Mouse (Mus musculus) neural tube, embryonic 12.5 days (tissue): ENCODE results near the gene Zdhhc4. TPM values are rescaled to one million over a fixed set of nuclear protein-coding genes. Genes with fewer than 3 reads are reported as not detected.
A peak's percentile ranks its signal among the peaks of the same experiment; 100 is the strongest.

ENCODE experiments used
- ATAC-seq: fragments of 200-750 bp; cut with Nextera tagmentation; 2 replicates; pipeline ENCODE4 v1.8.0; 2017; ENCODE audit warnings: low read depth, mild to moderate bottlenecking, moderate TSS enrichment, moderate library complexity; ENCODE audit not compliant: low FRiP score
- H3K27ac ChIP-seq: fragments of 300-500 bp; sonication (generic); 2 replicates; pipeline ENCODE4 v1.5.1; 2016
- H3K27me3 ChIP-seq: fragments of 300-500 bp; sonication (generic); replicated peaks from 2 replicates; pipeline ENCODE4 v1.6.1; 2016; ENCODE audit warnings: mild to moderate bottlenecking
- H3K36me3 ChIP-seq: fragments of 300-500 bp; sonication (generic); 2 replicates; pipeline ENCODE4 v1.6.1; 2016; ENCODE audit warnings: mild to moderate bottlenecking
- H3K4me1 ChIP-seq: fragments of 300-500 bp; sonication (generic); 2 replicates; pipeline ENCODE4 v1.6.1; 2016
- H3K4me2 ChIP-seq: fragments of 300-500 bp; sonication (generic); replicated peaks from 2 replicates; pipeline ENCODE4 v1.6.1; 2016; ENCODE audit warnings: mild to moderate bottlenecking
- H3K4me3 ChIP-seq: fragments of 300-500 bp; sonication (generic); 2 replicates; pipeline ENCODE4 v1.5.1; 2016
- H3K9ac ChIP-seq: fragments of 300-500 bp; sonication (generic); 2 replicates; pipeline ENCODE4 v1.6.1; 2016; ENCODE audit warnings: mild to moderate bottlenecking
- H3K9me3 ChIP-seq: fragments of 300-500 bp; sonication (generic); 2 replicates; pipeline ENCODE4 v1.6.1; 2016; ENCODE audit warnings: mild to moderate bottlenecking
- WGBS: fragments of 180-500 bp; shearing (Covaris S2); methylation state at CpG from one replicate; pipeline ENCODE4 v1.1.7; 2016; 5-methylcytosine and 5-hydroxymethylcytosine counted together
- polyA plus RNA-seq: library from polyadenylated mRNA; unstranded; fragments of >200 nt; fragmentation: Nextera tagmentation; extraction: Ambion mirVana; gene quantifications from 2 replicates; pipeline ENCODE4 v1.2.1, GENCODE M21; 2016

Zdhhc4 gene
- 71.5 and 82.7 TPM in 2 replicates for polyA plus RNA-seq

DNA sequence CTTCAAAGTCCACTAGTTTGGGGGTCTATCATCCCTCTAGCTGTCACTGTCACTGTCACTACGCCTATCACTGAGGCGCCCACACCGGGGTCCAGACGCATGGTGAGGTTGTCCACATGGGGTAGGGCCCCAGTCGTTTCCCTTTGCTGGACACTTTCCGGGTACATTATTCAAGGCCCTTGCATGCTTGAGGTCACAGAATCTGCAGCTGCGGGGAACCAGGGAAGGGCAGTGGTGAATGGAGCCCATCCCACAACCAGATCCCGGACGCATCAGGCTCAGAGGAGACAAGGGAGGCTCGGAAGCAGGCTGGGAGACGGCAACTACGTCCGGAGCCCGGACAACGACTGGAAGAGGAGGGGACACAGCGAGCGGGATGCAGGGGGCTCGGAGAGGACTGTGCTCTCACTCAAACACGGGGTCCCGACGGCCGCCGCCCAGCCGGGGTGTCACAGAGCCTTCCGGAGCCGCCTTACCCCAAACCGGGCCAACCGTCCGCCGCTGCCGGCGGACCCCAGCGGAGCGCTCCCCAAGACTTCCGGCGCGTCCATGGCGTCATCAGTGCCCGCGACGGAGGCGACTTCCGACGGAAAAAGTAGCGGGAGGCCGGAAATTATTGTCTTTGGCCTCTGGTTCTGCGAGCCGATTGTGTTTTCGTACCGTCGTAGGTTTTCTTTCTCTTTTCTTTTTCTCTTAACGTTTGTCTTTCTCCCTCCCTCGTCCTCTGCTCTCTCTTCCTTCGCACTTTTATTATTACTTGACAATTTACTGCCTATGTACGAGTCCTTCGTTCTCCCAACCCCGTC, at the start of gene Zdhhc4:
Zdhhc4 (minus strand) TSS at position 567 of the 806 bp plus-strand sequence.
- H3K4me1 ChIP-seq: peaks cover 21% of the 10 kb centered on the region
- H3K4me2 ChIP-seq: peak within 1 kb of the TSS; percentile 84
- no peaks in the 10 kb centered on the region for H3K27me3 ChIP-seq
- WGBS: under 1% methylated on average over 57 of the region's 57 CpGs
- H3K4me3 ChIP-seq: peak within 1 kb of the TSS; percentile 81
- H3K27ac ChIP-seq: no peak within 1 kb of the TSS
- peak within 1 kb of the TSS; percentile 89 for H3K9ac ChIP-seq
- H3K9me3 ChIP-seq: no peaks in the 10 kb centered on the region
- peaks cover 20% of the 10 kb centered on the region for H3K36me3 ChIP-seq
- ATAC-seq: peak; percentile 61

DNA sequence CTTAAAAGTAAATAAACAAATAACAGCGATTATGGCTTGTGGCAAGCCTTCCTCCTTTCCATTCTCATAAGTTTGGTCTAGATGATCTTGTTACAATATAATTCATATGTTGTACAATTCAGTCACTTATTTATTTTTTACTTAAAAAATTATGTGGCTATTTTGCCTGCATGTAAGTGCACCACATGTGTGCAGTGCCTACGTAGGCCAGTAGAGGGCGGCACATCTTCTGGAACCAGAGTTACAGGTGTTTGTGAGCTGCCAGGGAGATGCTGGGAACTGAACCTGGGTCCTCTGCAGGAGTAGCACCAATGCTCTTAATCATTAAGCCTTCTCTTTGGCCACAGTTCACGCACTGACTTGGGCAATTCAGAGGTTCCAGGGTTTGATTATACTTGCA, 47.1 kb upstream of the Zdhhc4 start:
- Histone ChIP-seq H3K9me3 (0 out of 2 replicates have a peak, but pooled peaks cover 4% of the 10 kb centered on the region), H3K27ac (no peak overlapping the region), H3K4me1 (no peaks in the 10 kb centered on the region; the same call in 1 of the 2 replicates), H3K4me2 (no peak overlapping the region), H3K27me3 (peaks cover 45% of the 10 kb centered on the region), H3K36me3 (no peaks in the 10 kb centered on the region), H3K4me3 (no peak overlapping the region), H3K9ac (no peak overlapping the region)
- 87% methylated on average over 4 of the region's 4 CpGs for WGBS
- no peak for ATAC-seq

GRCm38 (mm10) chr5:143375242-143375641, 46.2 kb upstream of the Zdhhc4 start:
- ATAC-seq: no peak
- Histone ChIP-seq H3K27ac (no peak overlapping the region), H3K4me1 (peaks cover 3% of the 10 kb centered on the region), H3K27me3 (peaks cover 54% of the 10 kb centered on the region), H3K4me2 (peak overlapping the region; percentile 42), H3K9ac (no peak overlapping the region), H3K36me3 (no peaks in the 10 kb centered on the region), H3K9me3 (0 out of 2 replicates have a peak, but pooled peaks cover 4% of the 10 kb centered on the region), H3K4me3 (no peak overlapping the region)
- WGBS: 8% methylated on average over 21 of the region's 21 CpGs

- Histone ChIP-seq H3K36me3 (no peaks in the 10 kb centered on the region), H3K9me3 (0 out of 2 replicates have a peak, but pooled peaks cover 4% of the 10 kb centered on the region), H3K9ac (no peak overlapping the region), H3K27me3 (peaks cover 78% of the 10 kb centered on the region), H3K4me3 (peak overlapping the region; percentile 22), H3K4me1 (peaks cover 9% of the 10 kb centered on the region), H3K4me2 (peak overlapping the region; percentile 59), H3K27ac (no peak overlapping the region)
- WGBS: 2% methylated on average over 35 of the region's 35 CpGs
- no peak for ATAC-seq
Observed at GRCm38 (mm10) chr5:143372818-143373217, 43.8 kb upstream of the Zdhhc4 start.

GRCm38 (mm10) chr5:143371146-143371510, 42.1 kb upstream of the Zdhhc4 start:
- no peak for ATAC-seq
- Histone ChIP-seq H3K27ac (no peak overlapping the region), H3K4me2 (no peak overlapping the region), H3K27me3 (peaks cover 85% of the 10 kb centered on the region), H3K9me3 (0 out of 2 replicates have a peak, but pooled peaks cover under 1% of the 10 kb centered on the region), H3K36me3 (no peaks in the 10 kb centered on the region), H3K4me1 (peaks cover 9% of the 10 kb centered on the region), H3K9ac (no peak overlapping the region), H3K4me3 (no peak overlapping the region)
- WGBS: 48% methylated on average over 4 of the region's 4 CpGs

GRCm38 (mm10) chr5:143370416-143371145, 41.5 kb upstream of the Zdhhc4 start:
- Histone ChIP-seq H3K9ac (no peak overlapping the region), H3K27me3 (peaks cover 90% of the 10 kb centered on the region), H3K27ac (no peak overlapping the region), H3K4me1 (peaks cover 9% of the 10 kb centered on the region), H3K9me3 (no peaks in the 10 kb centered on the region), H3K4me3 (peak overlapping the region; percentile 13; the same call in 1 of the 2 replicates), H3K4me2 (peak overlapping the region; percentile 55), H3K36me3 (no peaks in the 10 kb centered on the region)
- 26% methylated on average over 17 of the region's 17 CpGs for WGBS
- ATAC-seq: no peak

GRCm38 (mm10) chr5:143369611-143370255, 40.7 kb upstream of the Zdhhc4 start:
- H3K27me3 ChIP-seq: peaks cover 87% of the 10 kb centered on the region
- no peaks in the 10 kb centered on the region for H3K9me3 ChIP-seq
- H3K9ac ChIP-seq: no peak overlapping the region
- H3K4me3 ChIP-seq: peak overlapping the region; percentile 13; the same call in 1 of the 2 replicates
- no peak for ATAC-seq
- H3K36me3 ChIP-seq: no peaks in the 10 kb centered on the region
- peak overlapping the region; percentile 55 for H3K4me2 ChIP-seq
- H3K4me1 ChIP-seq: peaks cover 11% of the 10 kb centered on the region
- no peak overlapping the region for H3K27ac ChIP-seq
- 2% methylated on average over 36 of the region's 36 CpGs for WGBS

GRCm38 (mm10) chr5:143367931-143368330, 38.9 kb upstream of the Zdhhc4 start:
- Histone ChIP-seq H3K27me3 (peaks cover 73% of the 10 kb centered on the region), H3K4me2 (no peak overlapping the region), H3K4me1 (peaks cover 21% of the 10 kb centered on the region), H3K27ac (no peak overlapping the region), H3K36me3 (no peaks in the 10 kb centered on the region), H3K4me3 (no peak overlapping the region), H3K9ac (no peak overlapping the region), H3K9me3 (no peaks in the 10 kb centered on the region)
- WGBS: 81% methylated on average over 3 of the region's 3 CpGs
- no peak for ATAC-seq

GRCm38 (mm10) chr5:143363678-143364615, 34.9 kb upstream of the Zdhhc4 start:
- Histone ChIP-seq H3K27me3 (peaks cover 33% of the 10 kb centered on the region), H3K4me2 (peak overlapping the region; percentile 95), H3K4me1 (peaks cover 12% of the 10 kb centered on the region), H3K9me3 (no peaks in the 10 kb centered on the region), H3K9ac (peak overlapping the region; percentile 61), H3K27ac (no peak overlapping the region), H3K4me3 (peak overlapping the region; percentile 42), H3K36me3 (no peaks in the 10 kb centered on the region)
- peak; percentile 66; the same call in 1 of the 2 replicates for ATAC-seq
- WGBS: under 1% methylated on average over 47 of the region's 47 CpGs

DNA sequence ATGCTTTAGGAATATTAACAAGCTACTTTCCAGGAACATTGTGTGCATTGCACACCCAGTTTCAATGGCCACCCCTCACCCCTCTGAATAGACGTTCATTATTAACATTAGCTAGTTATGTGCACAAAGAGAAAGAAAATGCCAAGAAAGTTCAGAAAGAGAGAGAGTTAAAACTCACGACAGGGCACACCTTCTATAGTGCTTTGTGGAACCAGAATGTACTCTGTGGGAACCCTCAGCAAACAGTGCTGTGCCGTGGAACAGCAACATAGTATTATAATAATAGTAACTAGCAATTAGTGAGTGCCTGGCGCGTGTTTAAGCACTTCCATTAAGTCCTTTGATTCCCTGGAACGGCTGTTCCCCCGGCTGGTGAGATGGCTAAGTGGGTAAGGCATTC, 32.4 kb upstream of the Zdhhc4 start:
- Histone ChIP-seq H3K4me2 (no peak overlapping the region), H3K27me3 (peaks cover 31% of the 10 kb centered on the region), H3K27ac (no peak overlapping the region), H3K9ac (no peak overlapping the region), H3K4me3 (no peak overlapping the region), H3K36me3 (no peaks in the 10 kb centered on the region), H3K9me3 (no peaks in the 10 kb centered on the region), H3K4me1 (peaks cover 12% of the 10 kb centered on the region)
- 62% methylated on average over 7 of the region's 7 CpGs for WGBS
- ATAC-seq: no peak

GRCm38 (mm10) chr5:143360000-143360399, 30.9 kb upstream of the Zdhhc4 start:
- Histone ChIP-seq H3K27me3 (peaks cover 20% of the 10 kb centered on the region), H3K36me3 (no peaks in the 10 kb centered on the region)
- ATAC-seq: no peak

More at GRCm38 (mm10) chr5:143360000-143360399, 30.9 kb upstream of the Zdhhc4 start:
- Histone ChIP-seq H3K4me1 (peaks cover 12% of the 10 kb centered on the region), H3K4me3 (no peak overlapping the region), H3K4me2 (no peak overlapping the region), H3K27ac (no peak overlapping the region), H3K9me3 (no peaks in the 10 kb centered on the region), H3K9ac (no peak overlapping the region)
- WGBS: 55% methylated on average over 5 of the region's 5 CpGs
